Mouse (Mus musculus) cerebellum, adult 11-12 months (tissue): Measurements from ENCODE around the gene Serpina3f.
"Not testable (repeated sequence)": the region's sequence is repeated elsewhere in the genome, so short reads cannot be mapped to it uniquely, and the experiment has no call there.

Source experiments
- DNase-seq: peaks from one replicate; pipeline ENCODE4 v3.0.0; 2022

Gene Serpina3f

GRCm38 (mm10) chr12:104214445-104214753 lies at the start of gene Serpina3f:
Gene Serpina3f, plus strand, starts transcription at chr12:104214544.
- DNase-seq, result no peak

- DNase-seq, result no peak
Measured at GRCm38 (mm10) chr12:104174747-104175146, 39.6 kb upstream of the Serpina3f start.

- no peak for DNase-seq
Measured at GRCm38 (mm10) chr12:104175636-104176035, 38.7 kb upstream of the Serpina3f start.

- DNase-seq, result no peak
Measured at GRCm38 (mm10) chr12:104178577-104178976, 35.8 kb upstream of the Serpina3f start.

GRCm38 (mm10) chr12:104178987-104179386 lies 35.4 kb upstream of the Serpina3f start:
- DNase-seq, result no peak

GRCm38 (mm10) chr12:104185046-104185445 lies 29.3 kb upstream of the Serpina3f start:
- no peak for DNase-seq

- DNase-seq, result no peak
Measured at GRCm38 (mm10) chr12:104186041-104186581, 28.2 kb upstream of the Serpina3f start.

- DNase-seq, result no peak
Measured at GRCm38 (mm10) chr12:104189246-104189645, 25.1 kb upstream of the Serpina3f start.

- DNase-seq, result no peak
Measured at GRCm38 (mm10) chr12:104190852-104191251, 23.5 kb upstream of the Serpina3f start.

GRCm38 (mm10) chr12:104209149-104209548 lies 5.2 kb upstream of the Serpina3f start:
- no peak for DNase-seq

GRCm38 (mm10) chr12:104209802-104210201 lies 4.5 kb upstream of the Serpina3f start:
- no peak for DNase-seq

- no peak for DNase-seq
Measured at GRCm38 (mm10) chr12:104213689-104214444, 477 bp upstream of the Serpina3f start.

GRCm38 (mm10) chr12:104215249-104215648 lies 905 bp downstream of the Serpina3f start:
- no peak for DNase-seq

GRCm38 (mm10) chr12:104221616-104222015 lies 7.3 kb downstream of the Serpina3f start:
- DNase-seq, result no peak

- DNase-seq, result no peak
Measured at GRCm38 (mm10) chr12:104223690-104224089, 9.3 kb downstream of the Serpina3f start.

- DNase-seq, result no peak
Measured at GRCm38 (mm10) chr12:104224598-104225300, 10.4 kb downstream of the Serpina3f start.

- no peak for DNase-seq
Measured at GRCm38 (mm10) chr12:104230762-104231161, 16.4 kb downstream of the Serpina3f start.

- no peak for DNase-seq
Measured at GRCm38 (mm10) chr12:104235915-104236314, 21.6 kb downstream of the Serpina3f start, which contains the start of gene Serpina3g. Gene Serpina3g, plus strand, starts transcription at chr12:104236245.

GRCm38 (mm10) chr12:104238048-104238447 lies 23.7 kb downstream of the Serpina3f start:
- DNase-seq, result not testable (repeated sequence)

- DNase-seq, result no peak
Measured at GRCm38 (mm10) chr12:104243307-104243706, 29.0 kb downstream of the Serpina3f start.

- no peak for DNase-seq
Measured at GRCm38 (mm10) chr12:104245092-104245491, 30.7 kb downstream of the Serpina3f start.

GRCm38 (mm10) chr12:104245595-104245994 lies 31.3 kb downstream of the Serpina3f start:
- no peak for DNase-seq

- DNase-seq, result no peak
Measured at GRCm38 (mm10) chr12:104247553-104248002, 33.2 kb downstream of the Serpina3f start.

- no peak for DNase-seq
Measured at GRCm38 (mm10) chr12:104248231-104248630, 33.9 kb downstream of the Serpina3f start.
